Mouse (Mus musculus): ENCODE data around the gene Zg16.

Gene Zg16

DNA sequence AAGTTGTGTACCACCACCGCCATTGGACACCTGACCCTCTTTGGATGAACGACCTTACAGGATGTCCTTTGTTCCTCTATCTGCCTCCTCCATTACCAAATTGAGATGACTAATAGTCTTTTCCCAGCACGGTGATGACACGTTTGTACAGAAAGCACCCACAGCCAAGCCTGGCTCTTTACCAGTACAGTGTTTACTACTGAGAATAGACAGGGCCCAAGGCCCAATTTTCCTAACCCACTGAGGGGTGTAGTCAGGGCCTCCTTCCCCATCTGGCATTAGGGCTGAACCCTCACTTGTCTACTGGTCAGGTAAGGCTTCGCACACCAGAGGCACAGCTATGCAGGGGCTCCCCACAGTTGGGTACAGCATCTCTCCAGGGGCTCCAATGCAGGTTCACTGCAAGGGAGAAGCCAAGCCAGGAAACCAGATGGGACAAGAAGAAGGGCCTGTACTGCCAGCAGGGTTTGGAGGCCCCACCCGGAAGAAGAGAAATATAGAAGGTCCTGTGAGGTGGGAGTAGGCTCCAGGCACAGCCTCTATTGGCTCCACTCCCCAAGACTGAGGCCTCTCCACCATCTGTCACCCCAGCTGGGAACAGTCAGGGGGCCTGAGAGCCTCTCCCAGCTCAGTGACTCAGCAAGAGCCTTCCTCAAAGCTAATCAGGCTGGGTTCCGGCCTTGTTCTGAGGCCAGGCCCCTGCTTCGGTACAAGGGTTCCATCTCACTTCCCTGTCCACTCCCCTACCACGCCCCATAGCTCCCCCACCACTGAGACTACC is 78.7 kb downstream of the Zg16 start:
- peak in 1 of 2 experiments; percentile 57 for DNase-seq (ENCODE audit: low spot score in 2 of 2)

DNA sequence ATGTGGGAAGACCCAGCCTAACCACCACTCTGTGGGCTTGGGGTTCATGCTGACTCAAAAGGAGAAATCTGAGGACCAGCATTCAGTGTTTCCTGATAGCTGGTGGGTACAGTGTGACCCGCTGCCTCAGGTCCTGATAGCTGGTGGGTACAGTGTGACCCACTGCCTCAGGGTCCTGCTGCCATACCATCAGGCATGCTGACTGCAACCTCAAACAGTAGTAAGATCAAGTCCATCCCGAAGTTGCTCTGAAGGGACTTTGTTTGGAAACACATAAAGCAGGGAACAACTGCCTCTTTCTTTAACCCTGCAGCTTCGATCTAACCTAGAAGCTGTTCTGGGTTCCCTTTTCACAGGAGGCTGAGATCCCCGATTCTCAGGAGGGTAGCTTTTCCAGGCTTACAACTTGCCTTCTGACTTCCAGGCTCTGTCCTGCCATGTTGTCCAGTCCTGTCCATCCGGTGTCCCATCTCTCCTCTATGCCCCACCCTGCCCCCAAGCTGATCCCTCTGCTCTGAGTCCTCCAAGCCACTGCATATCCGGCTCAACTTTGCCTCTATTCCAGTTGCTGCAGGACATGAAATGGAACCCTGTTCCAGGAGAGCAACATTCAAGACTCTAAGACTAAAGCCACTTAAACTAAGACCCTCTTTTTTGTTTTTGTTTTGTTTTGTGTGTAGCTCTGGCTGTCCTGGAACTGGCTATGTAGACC is 79.7 kb downstream of the Zg16 start:
- no peak for DNase-seq (ENCODE audit: low spot score in 2 of 2)

DNA sequence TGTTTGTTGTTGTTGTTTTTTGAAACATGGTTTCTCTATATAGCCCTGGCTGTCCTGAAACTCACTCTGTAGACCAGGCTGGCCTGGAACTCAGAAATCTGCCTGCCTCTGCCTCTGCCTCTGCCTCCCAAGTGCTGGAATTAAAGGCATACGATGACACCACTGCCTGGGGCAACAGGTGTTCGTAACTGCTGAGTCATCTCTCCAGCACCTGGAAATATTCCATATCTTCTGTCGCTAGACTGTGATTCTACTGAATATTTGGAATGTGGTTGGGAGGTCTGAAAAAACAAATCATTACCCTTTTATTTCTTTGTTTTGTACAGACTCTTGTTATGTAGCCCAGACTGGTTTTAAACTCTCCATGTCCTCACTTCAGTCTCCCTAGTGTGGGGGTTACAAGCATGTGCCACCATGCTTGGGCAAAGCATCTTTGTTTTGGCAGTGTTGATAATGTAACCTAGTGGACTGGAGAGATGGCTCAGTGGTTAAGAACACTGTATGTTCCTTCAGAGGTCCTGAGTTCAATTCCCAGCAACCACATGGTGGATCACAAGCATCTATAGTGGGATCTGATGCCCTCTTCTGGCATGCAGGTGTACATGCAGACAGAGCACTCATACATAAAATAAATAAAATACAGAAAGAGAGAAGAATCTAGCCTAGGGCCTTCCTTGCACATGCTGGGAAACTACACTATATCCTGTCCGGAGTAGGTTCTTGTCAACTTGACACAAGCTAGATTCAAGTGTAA is 82.8 kb downstream of the Zg16 start:
- DNase-seq (ENCODE audit: low spot score in 2 of 2), result no peak

DNA sequence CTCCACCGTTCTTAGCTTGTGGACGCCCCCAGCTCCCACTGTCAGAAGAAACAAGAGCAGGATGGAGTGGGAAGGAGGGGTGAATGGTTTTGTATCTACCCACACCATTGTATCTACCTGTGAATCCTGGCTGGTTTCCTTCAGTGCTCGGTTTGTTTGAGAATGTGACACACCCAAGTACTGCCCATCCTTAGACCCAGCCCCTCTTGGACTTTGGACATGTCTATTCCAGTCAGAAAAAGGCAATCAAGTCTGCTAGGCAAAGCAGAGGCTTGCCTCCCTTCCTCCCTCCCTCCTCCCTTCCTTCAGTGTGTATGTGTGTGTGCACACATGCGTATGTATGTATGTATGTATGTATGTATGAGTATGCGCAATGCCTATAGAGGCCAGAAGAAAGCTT is 83.5 kb downstream of the Zg16 start:
- no peak for DNase-seq (ENCODE audit: low spot score in 2 of 2)

Measured in frontal cortex, postnatal 10 days (tissue).